Mouse (Mus musculus): ENCODE results near the gene Plcl2.

DNA sequence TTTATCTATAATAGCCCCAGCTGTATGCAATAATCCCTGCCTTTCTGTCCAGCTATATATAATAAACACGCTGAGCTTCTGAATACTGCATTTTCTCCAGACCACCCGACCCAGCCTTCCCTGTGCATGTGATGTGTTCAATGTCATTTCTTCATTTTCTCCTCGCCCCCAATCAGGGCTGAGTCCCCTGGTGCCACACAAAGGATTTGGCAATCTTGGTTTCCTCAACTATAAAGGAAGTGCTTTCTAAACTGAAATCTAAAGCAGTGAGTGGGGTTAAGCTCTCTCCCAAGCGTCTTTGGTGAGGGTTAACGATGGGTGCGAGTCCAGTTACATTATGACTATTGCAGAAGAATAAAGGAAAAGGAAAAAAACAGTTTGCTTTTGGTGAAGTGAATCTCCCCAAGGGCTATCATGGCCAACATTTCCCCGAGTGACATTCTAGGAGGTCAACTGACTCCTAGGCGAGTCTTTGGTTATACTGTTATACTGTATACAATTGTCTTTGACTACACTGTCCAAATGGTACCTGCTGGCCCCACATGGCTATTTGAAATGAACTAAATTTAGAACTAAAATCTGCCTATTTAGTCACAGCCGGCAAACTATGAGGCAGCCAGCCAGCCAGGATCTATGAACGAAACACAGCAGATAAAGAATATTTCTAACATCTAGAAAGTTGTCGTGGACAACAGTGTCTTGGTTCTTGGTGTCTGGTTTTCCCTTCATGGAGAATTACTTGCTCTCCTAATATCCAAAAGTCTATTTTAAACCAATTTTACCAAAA lies 18.4 kb upstream of the Plcl2 start:
- TF ChIP-seq CTCF (IDR thresholded peaks at IDR 0.05; ENCODE audit: borderline replicate concordance, control insufficient read depth, extremely low read depth, insufficient read depth, low read length, poor library complexity): no peak
- no peak for TF ChIP-seq POLR2A (IDR thresholded peaks at IDR 0.05; ENCODE audit: control insufficient read depth, extremely low read depth, insufficient read depth, low read length, poor library complexity)
